Mouse (Mus musculus) myocyte (in vitro differentiated cells): ENCODE data around the gene Fan1. TPM values are rescaled to one million over a fixed set of nuclear protein-coding genes. Genes with fewer than 3 reads are reported as not detected.

Experiments
- H3K27me3 ChIP-seq: one replicate; pipeline ENCODE4 v1.6.1; 2011; ENCODE audit not compliant: control insufficient read depth, insufficient read depth, insufficient read length
- H3K36me3 ChIP-seq: one replicate; pipeline ENCODE4 v1.6.1; 2011; ENCODE audit not compliant: control insufficient read depth, insufficient read depth
- H3K4me2 ChIP-seq: one replicate; pipeline ENCODE4 v1.6.1; 2011; ENCODE audit warnings: low read depth, control low read depth
- H3K4me3 ChIP-seq: one replicate; pipeline ENCODE4 v1.5.1; 2011; ENCODE audit warnings: mild to moderate bottlenecking, control low read depth, moderate library complexity
- H3K79me2 ChIP-seq: one replicate; pipeline ENCODE4 v1.6.1; 2011; ENCODE audit not compliant: control insufficient read depth, insufficient read depth
- H3ac ChIP-seq: one replicate; pipeline ENCODE4 v1.6.1; 2011; ENCODE audit not compliant: control insufficient read depth, insufficient read length
- CEBPB ChIP-seq: IDR thresholded peaks from 2 replicates; pipeline ENCODE4 v1.6.1; 2011; ENCODE audit warnings: mild to moderate bottlenecking, moderate library complexity; ENCODE audit not compliant: poor library complexity, insufficient read depth, severe bottlenecking
- E2F4 ChIP-seq: IDR thresholded peaks from one replicate; pipeline ENCODE4 v1.6.1; 2011; ENCODE audit warnings: mild to moderate bottlenecking, control low read depth, moderate library complexity; ENCODE audit not compliant: insufficient read depth
- MAX ChIP-seq: IDR thresholded peaks from one replicate; pipeline ENCODE4 v1.6.1; 2011; ENCODE audit warnings: low read depth, mild to moderate bottlenecking, control low read depth
- MYOD1 ChIP-seq, 3 experiments: IDR thresholded peaks; one replicate each; pipeline ENCODE4 v1.6.1; 2011; ENCODE audit warnings: control low read depth in 2 of 3, low read depth in 2 of 3, mild to moderate bottlenecking in 2 of 3, moderate library complexity in 1 of 3; ENCODE audit not compliant: insufficient read length in 2 of 3, control insufficient read depth in 1 of 3
- MYOG ChIP-seq, 3 experiments: IDR thresholded peaks; one replicate each; pipeline ENCODE4 v1.6.1; 2011; ENCODE audit warnings: control low read depth in 2 of 3, low read depth in 2 of 3, mild to moderate bottlenecking in 2 of 3; ENCODE audit not compliant: insufficient read length in 2 of 3, control insufficient read depth in 1 of 3, insufficient read depth in 1 of 3
- POLR2A ChIP-seq: IDR thresholded peaks from one replicate; pipeline ENCODE4 v1.6.1; 2011; ENCODE audit warnings: low read depth, mild to moderate bottlenecking, control low read depth, moderate library complexity; ENCODE audit not compliant: insufficient read length
- POLR2AphosphoS2 ChIP-seq: IDR thresholded peaks from one replicate; pipeline ENCODE4 v1.6.1; 2011; ENCODE audit warnings: low read depth, control low read depth; ENCODE audit not compliant: insufficient read length
- REST ChIP-seq: IDR thresholded peaks from one replicate; pipeline ENCODE4 v1.6.1; 2011; ENCODE audit warnings: mild to moderate bottlenecking, control low read depth, moderate library complexity; ENCODE audit not compliant: insufficient read depth, insufficient read length
- SRF ChIP-seq: IDR thresholded peaks from one replicate; pipeline ENCODE4 v1.6.1; 2011; ENCODE audit warnings: low read depth; ENCODE audit not compliant: control insufficient read depth, insufficient read length
- TCF12 ChIP-seq: IDR thresholded peaks from one replicate; pipeline ENCODE4 v1.6.1; 2011; ENCODE audit warnings: mild to moderate bottlenecking, control low read depth; ENCODE audit not compliant: poor library complexity, insufficient read depth, severe bottlenecking
- TCF3 ChIP-seq: IDR thresholded peaks from one replicate; pipeline ENCODE4 v1.6.1; 2011; ENCODE audit warnings: low read depth, control low read depth; ENCODE audit not compliant: insufficient read length
- USF1 ChIP-seq: IDR thresholded peaks from one replicate; pipeline ENCODE4 v1.6.1; 2011; ENCODE audit warnings: low read depth, mild to moderate bottlenecking, control low read depth, moderate library complexity
- polyA plus RNA-seq: library from polyadenylated mRNA; unstranded; fragments of >200 nt; fragmentation: generic; extraction: Trizol; gene quantifications from one replicate; pipeline ENCODE4 v1.2.1, GENCODE M21; 2012; ENCODE audit warnings: missing spikeins

Gene Fan1
- 1.7 TPM for polyA plus RNA-seq

DNA sequence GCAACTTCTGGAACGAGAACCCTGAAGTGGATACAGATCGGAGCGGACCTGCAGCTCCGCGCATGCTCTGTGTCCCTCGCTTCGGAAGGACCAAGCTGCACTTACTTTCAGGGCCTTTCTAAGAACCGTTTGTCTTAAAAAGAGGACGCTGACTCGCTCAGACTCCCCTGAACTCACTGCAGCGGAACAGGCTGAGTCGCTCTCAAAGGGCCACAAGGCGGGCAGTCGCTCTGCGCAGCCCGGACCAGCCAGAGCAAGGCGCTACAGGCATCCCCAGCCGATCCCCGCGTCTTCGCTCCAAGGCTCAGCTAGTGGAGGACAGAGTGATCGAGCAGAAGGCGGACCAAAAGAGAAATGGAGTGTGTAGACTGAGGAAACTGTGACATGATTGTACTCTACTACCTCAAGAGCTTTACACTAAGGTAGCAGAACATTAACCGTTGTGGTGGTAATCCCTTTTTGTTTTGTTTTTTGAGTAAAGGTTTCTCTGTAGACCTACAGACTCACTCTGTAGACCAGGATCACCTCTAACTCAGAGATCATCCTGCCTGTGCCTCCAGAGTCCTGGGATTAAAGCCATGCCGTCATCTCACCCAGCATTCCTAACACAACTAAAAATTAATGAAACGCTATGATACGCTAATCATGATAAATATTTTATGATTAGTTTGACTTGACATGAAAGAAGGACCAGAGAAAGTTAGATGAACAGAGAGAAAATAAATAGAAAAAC lies at the start of gene Fan1:
Gene Fan1 (minus strand): TSS at position 266 of the 733 bp plus-strand sequence.
- Histone ChIP-seq H3K36me3 (peaks cover 20% of the 10 kb centered on the region), H3K4me3 (peak within 1 kb of the TSS; percentile 67), H3K27me3 (no peaks in the 10 kb centered on the region), H3K4me2 (peak within 1 kb of the TSS; percentile 97), H3K79me2 (no peaks in the 10 kb centered on the region), H3ac (peak within 1 kb of the TSS; percentile 70)
- TF ChIP-seq USF1 (no peak), REST (no peak), SRF (peak; percentile 76), MYOD1 (IDR thresholded peaks at IDR 0.05; ENCODE audit: control insufficient read depth in 1 of 3, insufficient read length in 2 of 3, low read depth in 2 of 3) (peak in 1 of 3 experiments; percentile 15), POLR2A (peak; percentile 93), E2F4 (peak; percentile 7), CEBPB (no peak), POLR2AphosphoS2 (peak; percentile 93), TCF12 (no peak), MYOG (IDR thresholded peaks at IDR 0.05; ENCODE audit: control insufficient read depth in 1 of 3, insufficient read depth in 1 of 3, insufficient read length in 2 of 3, low read depth in 2 of 3) (no peak), TCF3 (no peak), MAX (no peak)

DNA sequence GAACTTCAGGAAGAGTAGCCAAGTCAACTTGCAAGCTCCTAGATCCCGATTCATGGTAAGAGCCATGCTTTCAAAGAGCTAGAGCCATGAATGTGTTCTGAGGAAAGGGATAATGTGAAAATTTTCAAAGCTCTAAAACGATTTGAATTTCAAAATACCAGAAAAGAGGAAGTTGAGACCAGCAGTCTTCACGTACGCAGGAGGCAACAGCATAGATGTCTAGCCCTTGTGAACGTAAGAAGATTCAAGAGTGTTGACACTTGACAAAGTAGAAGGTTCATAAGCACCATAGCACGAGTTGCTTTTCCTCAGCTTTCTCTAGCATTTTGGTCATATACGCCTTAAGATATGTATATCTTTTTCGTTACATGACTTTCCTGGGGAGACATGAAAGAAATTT lies 30.1 kb upstream of the Fan1 start:
- TF ChIP-seq REST (no peak), MAX (no peak), TCF3 (no peak), USF1 (no peak), POLR2A (no peak), CEBPB (no peak), SRF (no peak), MYOD1 (IDR thresholded peaks at IDR 0.05; ENCODE audit: control insufficient read depth in 1 of 3, insufficient read length in 2 of 3, low read depth in 2 of 3) (no peak)
- Histone ChIP-seq H3ac (no peak overlapping the region), H3K27me3 (no peaks in the 10 kb centered on the region), H3K4me2 (no peak overlapping the region), H3K36me3 (no peaks in the 10 kb centered on the region), H3K79me2 (no peaks in the 10 kb centered on the region), H3K4me3 (no peak overlapping the region)

GRCm38 (mm10) chr7:64402452-64402851 lies 28.6 kb upstream of the Fan1 start:
- no peak for TF ChIP-seq USF1
- no peak for TF ChIP-seq POLR2A
- no peak for TF ChIP-seq CEBPB
- TF ChIP-seq POLR2AphosphoS2: no peak
- TF ChIP-seq SRF: no peak
- no peak for TF ChIP-seq MYOD1 (IDR thresholded peaks at IDR 0.05; ENCODE audit: control insufficient read depth in 1 of 3, insufficient read length in 2 of 3, low read depth in 2 of 3)
- no peak for TF ChIP-seq TCF3
- TF ChIP-seq E2F4: no peak
- TF ChIP-seq TCF12: no peak
- TF ChIP-seq MAX: no peak
- TF ChIP-seq MYOG (IDR thresholded peaks at IDR 0.05; ENCODE audit: control insufficient read depth in 1 of 3, insufficient read depth in 1 of 3, insufficient read length in 2 of 3, low read depth in 2 of 3): no peak
- TF ChIP-seq REST: no peak
- Histone ChIP-seq H3K79me2 (no peaks in the 10 kb centered on the region), H3K36me3 (no peaks in the 10 kb centered on the region), H3ac (no peak overlapping the region), H3K4me2 (no peak overlapping the region), H3K27me3 (no peaks in the 10 kb centered on the region), H3K4me3 (no peak overlapping the region)

DNA sequence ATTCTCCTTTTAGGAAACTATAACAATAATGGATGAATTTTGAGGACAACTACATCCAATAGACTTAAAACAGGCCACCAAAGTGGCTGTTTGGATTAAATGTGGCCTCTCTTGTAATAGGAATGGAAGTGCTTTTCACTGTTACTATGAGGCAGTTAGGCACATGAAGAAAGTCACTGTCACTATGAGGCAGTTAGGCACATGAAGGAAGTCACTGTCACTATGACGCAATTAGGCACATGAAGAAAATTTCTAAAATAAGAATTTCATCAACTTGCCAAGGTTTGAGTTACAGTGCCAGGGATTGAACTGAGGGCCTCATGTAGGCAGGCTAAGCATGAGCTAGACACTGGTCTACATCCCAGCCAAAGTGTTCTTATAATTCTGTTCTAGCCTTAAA lies 26.8 kb upstream of the Fan1 start:
- TF ChIP-seq REST: no peak
- no peak for TF ChIP-seq POLR2A
- no peak for TF ChIP-seq USF1
- no peak for TF ChIP-seq MAX
- no peak for TF ChIP-seq MYOG (IDR thresholded peaks at IDR 0.05; ENCODE audit: control insufficient read depth in 1 of 3, insufficient read depth in 1 of 3, insufficient read length in 2 of 3, low read depth in 2 of 3)
- no peak for TF ChIP-seq TCF3
- no peak for TF ChIP-seq TCF12
- TF ChIP-seq MYOD1 (IDR thresholded peaks at IDR 0.05; ENCODE audit: control insufficient read depth in 1 of 3, insufficient read length in 2 of 3, low read depth in 2 of 3): no peak
- H3K4me3 ChIP-seq: no peak overlapping the region
- no peaks in the 10 kb centered on the region for H3K79me2 ChIP-seq
- no peaks in the 10 kb centered on the region for H3K36me3 ChIP-seq
- no peaks in the 10 kb centered on the region for H3K27me3 ChIP-seq
- H3K4me2 ChIP-seq: no peak overlapping the region
- H3ac ChIP-seq: no peak overlapping the region

DNA sequence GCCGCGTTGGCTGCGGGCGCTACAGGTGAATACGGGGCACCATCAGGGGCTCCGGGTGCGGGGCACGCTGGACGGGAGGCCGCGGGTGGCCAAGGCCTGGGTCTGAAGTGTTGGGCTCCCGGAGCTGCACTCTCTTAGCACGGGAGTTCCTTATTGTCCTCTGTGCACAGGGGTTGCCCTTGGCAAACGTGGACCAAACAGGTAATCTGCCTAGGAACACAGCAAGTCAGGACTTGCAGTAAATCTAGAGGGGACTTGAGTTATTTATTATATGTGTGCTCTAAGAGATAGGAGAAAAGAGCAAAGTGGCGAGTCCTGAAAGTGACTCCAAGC lies 18.9 kb upstream of the Fan1 start:
- H3K79me2 ChIP-seq: peaks cover 22% of the 10 kb centered on the region
- H3K4me2 ChIP-seq: peak overlapping the region; percentile 83
- H3K27me3 ChIP-seq: no peaks in the 10 kb centered on the region
- TF ChIP-seq E2F4 (no peak), MYOD1 (IDR thresholded peaks at IDR 0.05; ENCODE audit: control insufficient read depth in 1 of 3, insufficient read length in 2 of 3, low read depth in 2 of 3) (no peak), POLR2AphosphoS2 (no peak), USF1 (no peak), POLR2A (no peak), CEBPB (no peak), MYOG (IDR thresholded peaks at IDR 0.05; ENCODE audit: control insufficient read depth in 1 of 3, insufficient read depth in 1 of 3, insufficient read length in 2 of 3, low read depth in 2 of 3) (no peak), SRF (no peak), MAX (no peak), TCF3 (no peak), REST (no peak), TCF12 (no peak)
- peaks cover 20% of the 10 kb centered on the region for H3K36me3 ChIP-seq
- peak overlapping the region; percentile 95 for H3K4me3 ChIP-seq
- peak overlapping the region; percentile 17 for H3ac ChIP-seq
